Mouse (Mus musculus): ENCODE measurements around the gene Dmd.

Gene Dmd

GRCm38 (mm10) chrX:84364981-84365380 lies 1416.3 kb downstream of the Dmd start:
- DNase-seq (ENCODE audit: low spot score in 2 of 2): no peak

DNA sequence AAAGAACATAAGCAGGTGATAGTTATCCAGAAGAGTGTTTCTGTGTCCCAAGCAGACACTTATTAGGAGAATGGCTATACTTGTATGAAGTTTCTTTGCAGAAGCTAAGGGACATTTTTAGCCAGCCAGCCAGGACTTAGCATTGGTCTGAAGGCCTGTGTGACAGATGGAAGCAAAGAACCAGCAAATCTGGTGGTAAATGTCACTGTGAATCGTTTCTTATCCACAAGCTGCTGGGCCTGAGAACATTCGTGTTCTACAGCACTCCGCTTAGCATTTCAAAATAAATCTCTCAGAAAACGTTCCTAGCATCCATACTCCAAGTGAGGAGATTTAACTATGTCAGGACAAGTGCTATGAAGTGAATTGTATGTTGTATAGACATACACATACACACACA lies 1486.9 kb downstream of the Dmd start:
- DNase-seq (ENCODE audit: low spot score in 2 of 2): no peak

- DNase-seq (ENCODE audit: low spot score in 2 of 2): no peak
Observed at GRCm38 (mm10) chrX:84436556-84436955, 1487.9 kb downstream of the Dmd start.

DNA sequence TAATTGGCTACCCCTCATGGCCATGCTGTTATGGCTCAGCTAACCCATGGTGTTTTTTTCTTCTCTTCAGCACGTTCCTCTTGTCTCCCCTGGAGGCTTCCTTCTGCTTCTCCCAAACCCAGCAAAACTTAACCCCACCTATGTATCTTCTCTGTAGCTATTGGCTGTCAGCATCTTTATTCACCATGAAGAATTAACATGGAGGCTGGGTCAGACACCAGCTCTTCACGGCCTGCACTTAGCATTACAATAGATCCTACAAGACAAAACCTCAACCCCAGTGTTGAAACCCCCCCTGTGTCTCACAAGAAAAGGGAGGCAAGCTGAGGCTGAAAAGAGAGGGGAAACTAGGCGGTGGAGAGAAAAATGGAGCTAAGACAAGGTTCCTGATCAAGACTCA lies 1494.3 kb downstream of the Dmd start:
- no peak for DNase-seq (ENCODE audit: low spot score in 2 of 2)

DNA sequence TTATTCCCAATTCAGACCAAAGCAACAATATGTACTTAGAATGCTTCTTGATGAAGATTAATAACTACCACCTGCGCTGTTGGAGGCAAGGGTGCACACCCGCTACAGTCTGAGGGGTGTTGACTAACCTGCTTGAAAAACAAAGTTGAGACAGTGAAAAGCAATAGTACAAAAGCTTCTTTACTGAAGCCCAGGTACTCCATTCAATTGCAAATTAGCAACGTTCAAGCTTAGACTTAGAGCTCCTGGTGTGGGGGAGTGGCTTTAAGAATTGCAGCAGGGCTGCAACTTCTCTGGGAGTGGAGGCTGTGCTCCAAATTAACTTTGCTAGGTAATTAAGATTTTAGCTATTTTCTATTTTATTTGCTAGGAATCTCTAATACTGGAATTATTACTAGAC lies 1495.3 kb downstream of the Dmd start:
- DNase-seq (ENCODE audit: low spot score in 2 of 2): no peak

GRCm38 (mm10) chrX:84444638-84445037 lies 1496.0 kb downstream of the Dmd start:
- DNase-seq (ENCODE audit: low spot score in 2 of 2): no peak

DNA sequence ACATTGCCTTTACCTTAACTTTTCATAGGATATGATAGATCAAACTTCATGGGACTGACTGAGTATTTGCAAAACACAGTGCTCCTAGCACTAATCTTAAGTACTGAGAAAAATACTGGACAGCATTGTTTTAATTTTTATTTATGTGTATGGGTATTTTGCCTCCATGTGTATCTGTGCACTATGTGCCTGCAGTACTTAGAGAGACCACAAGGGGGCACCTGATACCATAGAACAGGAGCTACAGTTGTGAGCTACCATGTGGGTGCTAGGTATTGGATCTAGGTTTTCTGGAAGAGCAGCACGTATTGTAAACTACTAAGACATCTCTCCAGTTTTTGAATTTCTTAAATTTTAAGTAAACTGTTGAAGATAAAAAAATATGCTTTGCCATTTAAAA lies 1505.8 kb downstream of the Dmd start:
- peak in 1 of 2 experiments; percentile 7 for DNase-seq (ENCODE audit: low spot score in 2 of 2)

DNA sequence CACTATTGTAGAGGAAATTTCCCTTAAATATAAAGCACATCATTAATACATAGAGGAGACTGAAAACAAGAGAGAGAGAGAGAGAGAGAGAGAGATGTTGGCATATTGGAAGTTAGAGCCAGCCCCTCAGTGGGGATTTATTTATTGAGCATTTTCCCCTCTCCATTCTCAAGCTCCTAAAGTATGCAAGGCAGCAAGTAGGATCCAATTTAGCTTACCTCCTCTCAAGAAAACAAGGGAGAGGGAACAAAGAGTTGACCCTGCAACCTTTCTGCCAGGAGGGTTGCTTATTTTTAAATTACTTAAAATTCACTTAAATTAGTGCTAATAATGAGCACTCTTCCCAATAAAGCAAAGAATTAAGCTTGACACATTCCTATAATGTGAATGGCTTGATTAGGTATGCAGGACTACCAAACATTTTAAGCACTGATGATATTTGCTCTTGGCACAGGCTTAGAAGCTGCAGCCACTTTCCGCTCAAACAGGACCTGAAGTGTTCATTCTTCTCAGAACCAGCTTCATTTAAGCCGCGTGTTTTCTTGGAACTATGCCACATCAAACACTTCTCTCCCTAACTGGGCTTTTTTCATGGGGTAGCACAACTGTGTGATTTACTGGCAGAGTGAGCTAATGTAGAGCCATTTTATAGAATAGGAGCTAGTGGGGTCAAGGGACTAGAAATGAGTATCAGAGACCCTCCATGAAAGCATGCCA lies 1566.1 kb downstream of the Dmd start:
- DNase-seq (ENCODE audit: low spot score in 2 of 2): no peak

GRCm38 (mm10) chrX:84551995-84552394 lies 1603.3 kb downstream of the Dmd start:
- no peak for DNase-seq (ENCODE audit: low spot score in 2 of 2)

- DNase-seq (ENCODE audit: low spot score in 2 of 2): no peak
Observed at GRCm38 (mm10) chrX:84553441-84553840, 1604.8 kb downstream of the Dmd start.

DNA sequence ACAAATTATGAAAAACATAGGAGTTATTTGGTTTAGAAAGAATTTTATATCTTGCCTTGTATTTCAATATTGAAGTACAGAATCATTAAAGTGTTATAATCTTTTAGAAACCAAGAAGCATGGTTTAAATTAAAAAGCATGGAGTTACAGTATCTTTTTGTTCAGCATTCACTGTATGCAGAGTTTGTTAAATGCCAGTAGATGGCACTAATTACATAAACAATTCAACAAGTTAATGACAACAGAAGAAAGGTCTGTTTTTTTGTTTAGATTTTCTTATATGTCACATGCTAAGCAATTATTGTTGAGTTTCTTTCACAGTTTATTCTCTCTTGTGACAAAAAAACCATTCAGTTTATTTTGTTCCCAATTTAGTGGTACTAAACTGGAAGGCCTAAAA lies 1649.8 kb downstream of the Dmd start:
- DNase-seq (ENCODE audit: low spot score in 2 of 2): no peak

DNA sequence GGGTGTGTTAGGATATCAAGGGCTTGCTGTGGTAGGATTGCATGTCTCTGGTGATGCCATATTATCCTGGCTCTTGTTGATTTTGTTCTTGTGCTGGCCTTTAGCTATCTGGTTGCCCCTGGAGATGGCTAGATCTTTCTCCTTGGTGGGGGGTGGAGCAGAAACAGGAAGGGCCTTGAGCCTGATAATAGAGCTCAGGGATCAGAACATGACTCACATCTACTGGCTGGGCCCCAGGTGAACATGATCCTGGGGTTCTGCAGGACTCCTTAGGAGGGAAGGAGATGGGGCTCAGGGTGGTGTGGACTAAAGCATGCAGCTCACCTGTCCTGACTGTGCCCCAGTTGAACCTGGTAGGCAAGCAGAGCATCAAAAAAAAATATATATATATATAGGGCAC lies 1691.8 kb downstream of the Dmd start:
- DNase-seq (ENCODE audit: low spot score in 2 of 2): no peak

- no peak for DNase-seq (ENCODE audit: low spot score in 2 of 2)
Observed at GRCm38 (mm10) chrX:84747683-84748082, 1799.0 kb downstream of the Dmd start.

GRCm38 (mm10) chrX:84860012-84860647 lies 1911.5 kb downstream of the Dmd start:
- no peak for DNase-seq (ENCODE audit: low spot score in 2 of 2)

GRCm38 (mm10) chrX:84873090-84873489 lies 1924.4 kb downstream of the Dmd start:
- no peak for DNase-seq (ENCODE audit: low spot score in 2 of 2)

- DNase-seq (ENCODE audit: low spot score in 2 of 2): no peak
Observed at GRCm38 (mm10) chrX:84878125-84878524, 1929.5 kb downstream of the Dmd start.

DNA sequence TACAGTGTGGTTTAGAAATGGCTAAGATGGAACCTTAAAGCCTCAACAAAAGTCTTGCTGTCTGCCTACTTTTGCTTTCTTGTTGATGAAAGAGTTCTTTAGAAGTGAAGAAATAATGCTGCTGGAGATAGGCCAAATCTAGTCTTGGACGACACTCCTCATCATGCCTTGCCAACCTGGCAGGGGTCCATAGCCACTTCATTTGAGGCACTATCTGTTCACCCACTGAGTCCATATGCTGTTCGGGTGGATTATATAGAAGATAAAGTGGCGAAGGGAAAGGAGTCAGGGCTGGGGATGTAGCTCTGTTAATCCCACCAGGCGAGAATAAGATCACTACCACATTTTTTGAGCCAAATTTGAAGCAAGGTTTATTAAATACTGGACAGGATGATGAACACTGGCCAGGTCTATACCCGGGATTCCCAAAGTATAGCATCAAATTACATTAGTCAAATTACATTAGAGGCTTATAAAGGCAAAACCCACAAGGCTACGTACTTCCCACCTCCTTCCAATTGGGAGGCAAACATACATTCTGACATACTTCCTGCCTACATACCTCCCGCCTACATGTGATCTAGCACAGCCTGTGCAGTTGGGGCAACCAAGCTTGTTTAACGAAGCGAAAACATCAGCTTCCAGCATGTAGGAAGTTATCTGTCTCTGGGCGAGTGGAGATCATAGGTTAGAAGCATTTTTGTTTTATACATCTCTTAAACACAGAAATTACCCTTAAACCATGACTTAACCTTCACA lies 1984.2 kb downstream of the Dmd start:
- no peak for DNase-seq (ENCODE audit: low spot score in 2 of 2)

- DNase-seq (ENCODE audit: low spot score in 2 of 2): no peak
Observed at GRCm38 (mm10) chrX:84960557-84960956, 2011.9 kb downstream of the Dmd start.

GRCm38 (mm10) chrX:84960972-84961371 lies 2012.3 kb downstream of the Dmd start:
- DNase-seq (ENCODE audit: low spot score in 2 of 2): no peak

DNA sequence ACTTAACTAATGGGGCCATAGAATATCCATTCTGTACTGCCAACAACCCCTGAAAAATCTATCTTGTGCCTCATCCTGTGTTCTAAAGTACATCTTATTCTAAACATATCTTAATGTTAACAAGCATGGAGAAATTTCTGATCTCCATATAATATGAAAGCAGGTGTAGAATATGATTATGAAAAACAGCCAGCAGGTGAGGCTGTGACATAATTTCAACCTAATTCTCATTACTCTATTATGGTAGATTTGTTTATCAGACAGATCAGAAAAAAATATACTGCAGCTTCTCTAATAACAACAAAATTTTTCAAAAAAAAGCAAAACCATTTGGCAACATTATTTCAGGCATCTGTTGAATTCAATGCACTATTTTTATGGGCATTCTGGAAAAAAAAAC lies 2059.6 kb downstream of the Dmd start:
- DNase-seq (ENCODE audit: low spot score in 2 of 2): no peak

- DNase-seq (ENCODE audit: low spot score in 2 of 2): no peak
Observed at GRCm38 (mm10) chrX:85041466-85042058, 2092.9 kb downstream of the Dmd start.

- no peak for DNase-seq (ENCODE audit: low spot score in 2 of 2)
Observed at GRCm38 (mm10) chrX:85046631-85047030, 2098.0 kb downstream of the Dmd start.
